Mouse (Mus musculus): Measurements from ENCODE around the gene Mrpl53. TPM values are rescaled to one million over a fixed set of nuclear protein-coding genes. Genes with fewer than 3 reads are reported as not detected.

The Mrpl53 gene
- polyA plus RNA-seq, 1 experiment from 2014 or later = 90.2 TPM

DNA sequence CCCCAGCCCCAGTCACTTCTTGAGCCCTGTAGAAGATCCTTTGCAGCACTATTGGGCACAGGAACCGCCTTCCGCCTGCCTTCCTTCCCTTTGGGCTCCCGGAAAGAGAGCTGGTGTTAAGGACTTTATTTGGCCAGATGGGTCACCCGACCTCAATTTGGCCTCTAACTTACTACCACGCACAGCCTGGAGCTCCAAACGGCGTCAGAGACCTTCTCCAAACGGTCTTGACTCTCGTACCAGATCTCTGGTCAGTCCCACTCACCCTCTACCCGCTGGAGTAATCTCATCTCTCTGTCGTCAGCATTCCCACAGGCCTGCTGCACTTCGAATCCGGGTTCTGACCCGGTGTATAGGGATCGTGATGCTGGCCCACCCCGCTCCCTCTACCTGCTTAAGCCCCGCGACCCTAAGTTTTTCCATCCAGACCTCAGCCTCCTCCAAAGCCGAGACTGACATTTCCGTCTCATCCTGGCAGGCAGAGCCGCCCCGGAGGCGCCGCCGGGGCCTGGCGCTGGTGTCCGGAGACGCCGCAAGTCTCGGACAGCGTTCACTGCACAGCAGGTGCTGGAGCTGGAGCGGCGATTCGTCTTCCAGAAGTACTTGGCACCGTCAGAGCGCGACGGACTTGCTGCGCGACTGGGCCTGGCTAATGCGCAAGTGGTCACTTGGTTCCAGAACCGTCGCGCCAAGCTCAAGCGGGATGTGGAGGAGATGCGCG, 21.5 kb upstream of the Mrpl53 start:
- no peak overlapping the region for H3K9ac ChIP-seq (replicated peaks)
- 6% methylated on average over 47 of the region's 47 CpGs for WGBS (ENCODE audit: insufficient replicate concordance)

DNA sequence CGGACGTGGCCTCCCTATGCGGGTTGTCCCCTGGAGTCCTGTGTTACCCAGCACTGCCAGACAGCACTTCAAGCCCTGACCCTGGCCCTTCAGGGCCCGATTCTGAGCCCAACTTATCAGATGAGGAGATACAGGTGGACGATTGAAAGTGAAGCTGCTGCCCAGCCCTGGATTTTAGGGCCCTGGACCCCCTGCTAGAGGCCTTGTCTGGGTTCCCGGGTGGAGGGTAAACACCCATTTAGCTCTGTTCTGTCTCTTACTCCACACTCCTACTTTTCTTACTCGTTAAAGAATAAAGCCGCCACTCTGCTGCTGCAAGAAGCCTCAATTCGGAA, 20.9 kb upstream of the Mrpl53 start:
- TF ChIP-seq CTCF (IDR thresholded peaks at IDR 0.05; ENCODE audit: low read depth) (no peak), EP300 (IDR thresholded peaks at IDR 0.05; ENCODE audit: low read depth) (no peak)
- no peak for ATAC-seq
- no peak for DNase-seq
- Histone ChIP-seq H3K4me2 (ENCODE audit: low read depth, low read length) (peak overlapping the region; percentile 55), H3K9me3 (ENCODE audit: low read length) (no peaks in the 10 kb centered on the region), H3K4me1 (ENCODE audit: insufficient read depth) (peaks cover 12% of the 10 kb centered on the region), H3K27me3 (ENCODE audit: insufficient read depth, low read length) (peaks cover 62% of the 10 kb centered on the region), H3K4me3 (ENCODE audit: low read depth, low read length) (peak overlapping the region; percentile 21; the same call in 1 of the 2 replicates), H3K27ac (ENCODE audit: low read depth) (no peak overlapping the region), H3K9ac (replicated peaks) (no peak overlapping the region), H3K36me3 (replicated peaks; ENCODE audit: insufficient read depth, low read length) (no peaks in the 10 kb centered on the region)
- WGBS (ENCODE audit: insufficient replicate concordance) = 20% methylated on average over 9 of the region's 9 CpGs

More for the DNA sequence above, 21.5 kb upstream of the Mrpl53 start:
- H3K4me3 ChIP-seq (ENCODE audit: low read depth, low read length) = peak overlapping the region; percentile 21
- peaks cover 66% of the 10 kb centered on the region for H3K27me3 ChIP-seq (ENCODE audit: insufficient read depth, low read length)
- peaks cover 12% of the 10 kb centered on the region for H3K4me1 ChIP-seq (ENCODE audit: insufficient read depth)
- 0 out of 2 replicates have a peak, but pooled peaks cover 1% of the 10 kb centered on the region for H3K36me3 ChIP-seq (replicated peaks; ENCODE audit: insufficient read depth, low read length)
- no peak overlapping the region for H3K27ac ChIP-seq (ENCODE audit: low read depth)
- no peaks in the 10 kb centered on the region for H3K9me3 ChIP-seq (ENCODE audit: low read length)
- no peak for DNase-seq
- peak overlapping the region; percentile 55 for H3K4me2 ChIP-seq (ENCODE audit: low read depth, low read length)
- no peak for TF ChIP-seq EP300 (IDR thresholded peaks at IDR 0.05; ENCODE audit: low read depth)
- no peak for TF ChIP-seq CTCF (IDR thresholded peaks at IDR 0.05; ENCODE audit: low read depth)
- no peak for ATAC-seq

DNA sequence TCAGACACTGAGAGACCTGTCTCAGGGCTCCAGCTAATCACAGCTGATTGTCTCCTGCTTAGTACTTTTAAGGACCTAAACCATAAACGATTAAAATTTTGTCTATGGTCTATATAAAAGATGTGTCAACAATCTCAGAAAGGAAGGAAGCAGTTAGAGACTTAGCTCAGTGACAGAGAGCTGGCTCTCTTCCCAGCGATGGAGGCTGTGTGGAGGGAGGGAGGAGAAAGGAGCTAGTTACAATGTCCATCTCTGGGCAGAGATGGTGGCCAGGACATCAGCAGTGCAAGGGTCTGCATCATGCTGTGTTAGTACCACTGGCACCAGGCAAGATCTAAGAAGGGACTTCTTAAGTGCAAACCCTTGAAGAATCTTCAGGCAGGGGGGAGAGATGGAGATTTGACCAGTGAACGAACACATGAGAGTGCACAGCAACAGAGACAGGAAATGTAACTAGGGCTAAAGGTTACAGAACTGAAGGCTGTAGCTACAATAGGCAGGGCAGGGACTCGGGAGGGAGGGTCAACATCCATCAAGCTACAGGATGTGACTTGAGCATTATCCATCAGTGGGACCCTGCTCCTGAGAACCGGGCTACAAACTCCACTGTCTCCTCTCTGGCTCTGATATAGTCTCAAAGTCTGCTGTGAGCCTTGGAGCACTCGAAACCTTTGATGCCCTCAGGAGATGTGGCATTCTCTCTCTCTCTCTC, 16.3 kb upstream of the Mrpl53 start:
- no peak for ATAC-seq
- WGBS (ENCODE audit: insufficient replicate concordance) = 17% methylated on average over 6 of the region's 6 CpGs

DNA sequence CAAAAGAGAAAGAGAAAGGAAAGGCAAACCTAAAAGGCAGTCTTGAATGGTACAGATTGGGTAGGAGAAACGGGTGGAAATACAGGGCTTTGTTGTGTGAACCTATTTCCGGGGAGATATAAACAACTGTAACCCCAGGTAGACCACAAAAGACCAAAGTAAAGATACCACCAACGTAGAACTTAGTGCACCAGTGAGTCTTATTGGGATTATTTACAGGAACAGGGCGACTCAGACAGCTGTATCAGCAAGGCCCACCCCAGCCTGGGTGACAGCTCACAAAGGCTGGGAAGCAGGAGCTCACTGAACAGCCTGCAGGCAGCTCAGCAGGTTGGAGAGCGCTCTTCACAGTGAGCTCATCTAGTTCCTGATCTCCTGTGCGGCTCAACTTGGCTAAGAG, 12.9 kb upstream of the Mrpl53 start:
- Histone ChIP-seq H3K27ac (ENCODE audit: low read depth) (no peak overlapping the region), H3K4me2 (ENCODE audit: low read depth, low read length) (no peak overlapping the region), H3K9ac (replicated peaks) (no peak overlapping the region), H3K4me3 (ENCODE audit: low read depth, low read length) (no peak overlapping the region), H3K36me3 (replicated peaks; ENCODE audit: insufficient read depth, low read length) (no peaks in the 10 kb centered on the region), H3K9me3 (ENCODE audit: low read length) (no peaks in the 10 kb centered on the region), H3K27me3 (ENCODE audit: insufficient read depth, low read length) (0 out of 2 replicates have a peak, but pooled peaks cover 1% of the 10 kb centered on the region), H3K4me1 (ENCODE audit: insufficient read depth) (peaks cover 2% of the 10 kb centered on the region; the same call in 1 of the 2 replicates)
- 51% methylated on average over 6 of the region's 6 CpGs for WGBS (ENCODE audit: insufficient replicate concordance)
- no peak for DNase-seq
- TF ChIP-seq EP300 (IDR thresholded peaks at IDR 0.05; ENCODE audit: low read depth) (no peak), CTCF (IDR thresholded peaks at IDR 0.05; ENCODE audit: low read depth) (no peak)
- no peak for ATAC-seq

More for the DNA sequence above, 16.3 kb upstream of the Mrpl53 start:
- TF ChIP-seq CTCF (IDR thresholded peaks at IDR 0.05; ENCODE audit: low read depth) (no peak), EP300 (IDR thresholded peaks at IDR 0.05; ENCODE audit: low read depth) (no peak)
- no peak overlapping the region; the same call in 1 of the 2 replicates for H3K27ac ChIP-seq (ENCODE audit: low read depth)
- H3K4me1 ChIP-seq (ENCODE audit: insufficient read depth) = peaks cover 2% of the 10 kb centered on the region
- peaks cover 20% of the 10 kb centered on the region for H3K27me3 ChIP-seq (ENCODE audit: insufficient read depth, low read length)
- no peak for DNase-seq
- no peaks in the 10 kb centered on the region for H3K9me3 ChIP-seq (ENCODE audit: low read length)
- no peak overlapping the region for H3K9ac ChIP-seq (replicated peaks)
- no peak overlapping the region for H3K4me2 ChIP-seq (ENCODE audit: low read depth, low read length)
- H3K36me3 ChIP-seq (replicated peaks; ENCODE audit: insufficient read depth, low read length) = no peaks in the 10 kb centered on the region
- H3K4me3 ChIP-seq (ENCODE audit: low read depth, low read length) = no peak overlapping the region

DNA sequence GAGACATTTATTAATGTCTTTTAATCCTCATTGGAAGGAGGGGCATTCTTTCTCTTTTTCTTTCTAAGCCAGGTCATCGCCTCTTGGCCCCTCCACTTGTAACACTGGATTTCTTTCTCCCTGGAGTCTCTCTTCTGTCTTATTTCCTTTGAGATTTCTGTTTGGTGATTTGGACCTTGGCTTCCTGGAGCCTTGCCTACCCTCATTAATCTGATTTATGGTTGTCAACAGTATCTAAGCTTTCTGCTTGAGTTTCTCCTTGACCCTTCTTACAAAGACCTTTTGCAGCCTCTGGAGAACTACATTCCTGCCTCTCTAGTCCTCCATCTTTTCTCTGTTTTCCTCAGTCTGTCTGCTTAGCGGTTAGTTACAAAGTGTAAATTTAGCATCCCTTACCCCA, 10.4 kb upstream of the Mrpl53 start:
- DNase-seq = no peak
- no peaks in the 10 kb centered on the region for H3K9me3 ChIP-seq (ENCODE audit: low read length)

DNA sequence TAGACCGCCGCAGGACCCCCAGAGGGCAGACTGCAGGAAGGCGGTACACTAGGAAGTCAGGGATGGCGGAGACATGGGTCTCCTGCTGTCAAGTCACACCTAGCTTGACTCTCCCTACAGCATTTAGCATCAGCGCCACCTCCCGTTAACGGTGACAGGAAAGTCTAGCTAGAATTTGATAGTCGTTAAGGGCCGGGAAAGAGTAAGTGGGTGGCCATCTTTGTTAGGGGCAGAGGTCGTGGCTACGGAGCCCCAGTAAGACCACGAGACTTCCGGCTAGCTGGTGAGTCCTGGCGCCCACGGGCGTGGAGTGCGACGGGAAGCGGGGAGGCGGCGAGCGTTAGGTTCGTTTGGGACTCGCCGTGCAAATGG, 7.5 kb upstream of the Mrpl53 start, which contains the start of the genes Ccdc142 and Gm42688:
TSS of gene Ccdc142 (plus strand) at position 286 of the 372 bp plus-strand sequence.
TSS of gene Gm42688 (plus strand) at position 302 of the 372 bp plus-strand sequence.
- WGBS (ENCODE audit: insufficient replicate concordance) = under 1% methylated on average over 25 of the region's 25 CpGs
- Histone ChIP-seq H3K27me3 (ENCODE audit: insufficient read depth, low read length) (no peaks in the 10 kb centered on the region), H3K9me3 (ENCODE audit: low read length) (no peaks in the 10 kb centered on the region), H3K9ac (replicated peaks) (peak within 1 kb of the TSS; percentile 76), H3K4me2 (ENCODE audit: low read depth, low read length) (peak within 1 kb of the TSS; percentile 100), H3K4me3 (ENCODE audit: low read depth, low read length) (peak within 1 kb of the TSS; percentile 76), H3K4me1 (ENCODE audit: insufficient read depth) (peaks cover 23% of the 10 kb centered on the region), H3K27ac (ENCODE audit: low read depth) (peak within 1 kb of the TSS; percentile 85), H3K36me3 (replicated peaks; ENCODE audit: insufficient read depth, low read length) (no peaks in the 10 kb centered on the region)
- DNase-seq (peak; percentile 87), ATAC-seq (peak; percentile 90)
- TF ChIP-seq CTCF (IDR thresholded peaks at IDR 0.05; ENCODE audit: low read depth) = peak; percentile 92
- TF ChIP-seq EP300 (IDR thresholded peaks at IDR 0.05; ENCODE audit: low read depth) = no peak

More for the DNA sequence above, 10.4 kb upstream of the Mrpl53 start:
- no peaks in the 10 kb centered on the region for H3K36me3 ChIP-seq (replicated peaks; ENCODE audit: insufficient read depth, low read length)
- no peak overlapping the region for H3K4me2 ChIP-seq (ENCODE audit: low read depth, low read length)
- H3K9ac ChIP-seq (replicated peaks) = no peak overlapping the region
- WGBS (ENCODE audit: insufficient replicate concordance) = 78% methylated on average over 2 of the region's 2 CpGs
- no peaks in the 10 kb centered on the region for H3K27me3 ChIP-seq (ENCODE audit: insufficient read depth, low read length)
- no peak for TF ChIP-seq CTCF (IDR thresholded peaks at IDR 0.05; ENCODE audit: low read depth)
- H3K27ac ChIP-seq (ENCODE audit: low read depth) = no peak overlapping the region
- ATAC-seq = no peak
- no peak overlapping the region for H3K4me3 ChIP-seq (ENCODE audit: low read depth, low read length)
- H3K4me1 ChIP-seq (ENCODE audit: insufficient read depth) = peaks cover 21% of the 10 kb centered on the region

All from liver, postnatal 0 days (tissue).